Mouse (Mus musculus) liver, adult 2 months (tissue): Measurements from ENCODE around the gene Ttc37.

Experiments used
- CTCF ChIP-seq: fragments of 200-500 bp; IDR thresholded peaks from 2 replicates; pipeline ENCODE4 v1.5.1; 2011; ENCODE audit warnings: low read depth, low read length, control low read depth
- POLR2A ChIP-seq: fragments of 200-500 bp; IDR thresholded peaks from 2 replicates; pipeline ENCODE4 v1.6.1; 2011; ENCODE audit warnings: low read length, control low read depth; ENCODE audit not compliant: insufficient read depth; ENCODE audit errors: extremely low read depth

DNA sequence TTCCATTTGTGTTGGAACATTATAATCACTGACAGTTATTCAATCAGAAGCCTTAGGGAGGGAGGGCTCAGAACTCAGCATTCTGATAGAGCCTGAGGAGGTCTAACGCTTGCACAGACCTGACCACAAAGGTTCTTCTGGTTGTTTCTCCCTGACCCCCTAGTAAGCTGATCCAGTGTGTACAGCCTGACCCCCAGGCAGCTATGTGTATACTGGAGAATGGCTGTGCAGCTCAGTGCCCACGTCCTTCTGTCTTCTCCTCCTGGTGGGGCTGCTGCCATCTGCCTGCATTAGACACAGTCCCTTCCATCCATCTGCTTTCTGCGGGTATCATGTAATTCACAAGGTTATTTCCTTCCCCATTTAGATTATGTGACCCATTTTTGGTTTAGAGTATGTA lies 90.7 kb downstream of the Ttc37 start:
- TF ChIP-seq CTCF (no peak), POLR2A (no peak)
